Mouse (Mus musculus) C2C12 (cell line): ENCODE measurements at regions not wholly inside any gene's neighbourhood (a gene's known extent, or its start where the extent isn't known, plus 50 kb on each side); places are given as distances from the start of the nearest gene placed in this dataset.

ENCODE experiments used
- CEBPB ChIP-seq: IDR thresholded peaks from one replicate; pipeline ENCODE4 v1.6.1; 2011; ENCODE audit warnings: low read depth, mild to moderate bottlenecking, control low read depth, moderate library complexity
- CTCF ChIP-seq: IDR thresholded peaks from one replicate; pipeline ENCODE4 v1.5.1; 2011; ENCODE audit not compliant: control insufficient read depth, insufficient read depth, insufficient read length
- FOSL1 ChIP-seq: IDR thresholded peaks from one replicate; pipeline ENCODE4 v1.8.0; 2011; ENCODE audit warnings: mild to moderate bottlenecking, low read length; ENCODE audit not compliant: poor library complexity, insufficient read depth, severe bottlenecking
- MAX ChIP-seq: IDR thresholded peaks from one replicate; pipeline ENCODE4 v1.6.1; 2011; ENCODE audit warnings: mild to moderate bottlenecking, control low read depth
- MYOD1 ChIP-seq: IDR thresholded peaks from one replicate; pipeline ENCODE4 v1.6.1; 2011; ENCODE audit warnings: low read depth; ENCODE audit not compliant: control insufficient read depth, insufficient read length
- MYOG ChIP-seq: IDR thresholded peaks from one replicate; pipeline ENCODE4 v1.6.1; 2011; ENCODE audit not compliant: control insufficient read depth, insufficient read length; ENCODE audit errors: extremely low read depth

DNA sequence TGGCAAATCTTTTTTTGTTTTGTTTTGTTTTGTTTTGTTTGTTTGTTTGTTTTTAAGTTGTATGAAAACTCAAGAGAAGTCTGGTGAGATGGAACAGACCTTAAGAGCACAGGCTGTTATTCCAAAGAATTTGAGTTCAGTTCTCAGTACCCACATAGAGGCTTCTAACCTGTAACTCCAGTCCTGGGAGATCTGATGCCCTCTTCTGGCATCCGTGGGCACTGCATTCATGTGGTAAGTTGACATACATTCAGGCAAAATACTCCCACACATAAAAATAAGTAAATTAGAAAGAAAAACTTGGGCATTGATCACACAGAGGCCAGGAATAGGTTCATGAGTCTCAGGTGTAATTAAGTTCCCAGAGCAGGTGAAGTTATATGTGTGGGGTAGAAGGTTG, 977.5 kb upstream of the Gm7489 start:
- no peak for TF ChIP-seq CTCF
- TF ChIP-seq MYOG: no peak
- TF ChIP-seq MAX: no peak
- no peak for TF ChIP-seq CEBPB
- no peak for TF ChIP-seq FOSL1
- no peak for TF ChIP-seq MYOD1
